Mouse (Mus musculus) cerebellum, postnatal 10 days (tissue): ENCODE results near the gene H2-DMb1.
A peak's percentile ranks its signal among the peaks of the same experiment; 100 is the strongest.

Experiments used
- DNase-seq, 2 experiments: peaks; one replicate each; pipeline ENCODE4 v3.0.0; 2021; ENCODE audit warnings: mixed read lengths in 2 of 2

Gene H2-DMb1

GRCm38 (mm10) chr17:34144960-34145371, 7.9 kb upstream of the H2-DMb1 start:
- no peak for DNase-seq

GRCm38 (mm10) chr17:34155534-34155933, 2.7 kb downstream of the H2-DMb1 start:
- DNase-seq = no peak

GRCm38 (mm10) chr17:34164202-34164895, 11.5 kb downstream of the H2-DMb1 start:
- peak in 1 of 2 experiments; percentile 32 for DNase-seq

- no peak for DNase-seq
Observed at GRCm38 (mm10) chr17:34165033-34165730, 12.3 kb downstream of the H2-DMb1 start.

GRCm38 (mm10) chr17:34169279-34169678, 16.4 kb downstream of the H2-DMb1 start:
- peak; percentile 69 to 74 for DNase-seq

- no peak for DNase-seq
Observed at GRCm38 (mm10) chr17:34170487-34170876, 17.6 kb downstream of the H2-DMb1 start.

- peak; percentile 86 to 91 for DNase-seq
Observed at GRCm38 (mm10) chr17:34170877-34171498, 18.1 kb downstream of the H2-DMb1 start.

GRCm38 (mm10) chr17:34172528-34172927, 19.7 kb downstream of the H2-DMb1 start:
- no peak for DNase-seq

- DNase-seq = no peak
Observed at GRCm38 (mm10) chr17:34174075-34174474, 21.2 kb downstream of the H2-DMb1 start.

- DNase-seq = no peak
Observed at GRCm38 (mm10) chr17:34177179-34177578, 24.3 kb downstream of the H2-DMb1 start.

- DNase-seq = no peak
Observed at GRCm38 (mm10) chr17:34179019-34179418, 26.1 kb downstream of the H2-DMb1 start.

- no peak for DNase-seq
Observed at GRCm38 (mm10) chr17:34179913-34180859, 27.3 kb downstream of the H2-DMb1 start.

- DNase-seq = no peak
Observed at GRCm38 (mm10) chr17:34183564-34184219, 30.8 kb downstream of the H2-DMb1 start.

GRCm38 (mm10) chr17:34185526-34185925, 32.7 kb downstream of the H2-DMb1 start:
- DNase-seq = no peak

- DNase-seq = no peak
Observed at GRCm38 (mm10) chr17:34186885-34187260, 34.0 kb downstream of the H2-DMb1 start.

- DNase-seq = peak; percentile 99
Observed at GRCm38 (mm10) chr17:34187261-34187916, 34.5 kb downstream of the H2-DMb1 start, which contains the start of the genes Tap1 and Psmb9. TSS of gene Tap1 (plus strand) at chr17:34187553. TSS of gene Psmb9 (minus strand) at chr17:34187764.

GRCm38 (mm10) chr17:34188010-34188409, 35.1 kb downstream of the H2-DMb1 start:
- DNase-seq = peak in 1 of 2 experiments; percentile 48

GRCm38 (mm10) chr17:34188986-34189385, 36.1 kb downstream of the H2-DMb1 start:
- DNase-seq = no peak

- DNase-seq = no peak
Observed at GRCm38 (mm10) chr17:34192852-34193251, 40.0 kb downstream of the H2-DMb1 start.

GRCm38 (mm10) chr17:34193468-34193867, 40.6 kb downstream of the H2-DMb1 start:
- DNase-seq = no peak

- DNase-seq = no peak
Observed at GRCm38 (mm10) chr17:34194723-34195122, 41.9 kb downstream of the H2-DMb1 start.
